Mouse (Mus musculus) kidney, adult 8-10 months (tissue): Measurements from ENCODE around the gene Gstm3.
"Not testable (repeated sequence)": the region's sequence is repeated elsewhere in the genome, so short reads cannot be mapped to it uniquely, and the experiment has no call there.

Experiments used
- DNase-seq, 2 experiments: peaks; one replicate each; pipeline ENCODE4 v3.0.0; 2022

Gstm3 gene

DNA sequence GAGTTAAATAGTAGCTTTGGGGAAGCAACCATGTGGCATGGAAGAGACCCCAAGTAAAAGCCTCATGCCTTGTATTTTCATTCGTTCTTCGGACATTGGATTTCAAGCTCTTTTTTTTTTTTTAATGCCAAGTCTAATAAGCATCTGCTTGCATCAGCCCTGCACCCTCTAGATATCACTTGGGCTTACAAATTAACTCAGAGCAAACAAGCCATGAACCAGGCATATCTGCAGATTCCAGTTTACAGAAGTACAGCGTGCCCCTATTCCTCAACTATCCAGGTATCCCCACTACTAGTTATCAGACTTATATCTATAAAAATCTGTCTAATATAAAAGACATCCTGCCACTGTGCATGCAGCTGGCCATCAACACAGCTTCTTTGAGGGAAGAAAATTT lies 3.0 kb upstream of the Gstm3 start:
- no peak for DNase-seq

DNA sequence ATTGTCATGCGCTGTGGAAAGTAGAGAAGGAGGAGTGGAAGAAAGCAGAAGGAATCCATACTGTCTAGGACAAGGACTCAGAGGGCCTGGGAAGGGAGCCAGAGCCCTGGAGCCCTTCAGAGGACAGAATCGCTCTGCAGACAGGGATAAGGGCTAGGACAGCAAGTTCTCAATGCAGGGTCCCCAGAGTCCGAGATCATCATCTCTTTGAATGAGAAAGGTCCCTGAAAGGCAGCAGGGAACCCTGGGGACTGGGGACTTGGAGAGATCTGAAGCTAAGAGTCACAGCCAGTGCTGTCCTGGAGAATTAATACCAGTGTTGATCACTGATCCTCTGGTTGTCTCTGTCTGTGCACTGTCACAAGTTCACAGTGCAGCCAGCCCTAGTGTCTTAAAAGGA lies 2.0 kb upstream of the Gstm3 start:
- not testable (repeated sequence) for DNase-seq

DNA sequence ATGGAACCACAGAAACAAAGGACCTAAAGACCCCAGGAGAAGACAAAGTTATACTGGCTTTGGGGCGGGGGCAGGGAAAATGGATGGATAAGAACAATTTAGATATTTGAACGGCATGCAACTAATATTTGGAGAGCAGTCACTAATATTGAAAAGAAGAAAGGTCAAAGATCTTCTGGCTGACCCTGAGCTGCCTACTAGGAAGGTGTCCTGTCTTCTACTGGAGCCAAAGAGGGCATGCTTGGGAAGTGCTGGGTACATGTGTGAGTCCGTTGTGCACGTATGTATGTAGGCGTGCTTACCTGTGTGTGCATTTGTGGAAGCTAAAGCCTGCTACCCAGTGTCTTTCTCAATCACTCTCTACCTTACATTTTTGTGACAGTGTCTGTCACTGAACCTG lies 2.5 kb downstream of the Gstm3 start:
- DNase-seq = no peak

DNA sequence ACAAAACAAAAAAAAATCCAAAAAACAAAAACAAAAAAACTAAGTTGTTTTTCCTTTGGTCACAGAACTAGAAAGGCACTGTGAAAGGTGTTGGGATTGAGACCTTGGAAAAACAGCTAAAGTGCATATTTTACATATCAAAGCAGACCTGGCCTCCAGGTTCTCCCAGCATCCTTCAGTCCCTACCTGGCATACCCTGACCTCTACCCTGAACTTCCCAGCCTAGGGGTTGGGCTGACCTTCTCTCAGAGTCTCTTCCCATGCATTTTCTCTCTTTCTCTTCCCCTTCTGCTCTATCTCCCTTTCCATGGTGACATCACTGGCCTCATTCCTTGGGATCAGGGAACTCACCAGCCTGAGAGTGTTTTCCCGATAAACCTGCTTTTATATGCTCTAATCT lies 3.5 kb downstream of the Gstm3 start:
- DNase-seq = no peak

DNA sequence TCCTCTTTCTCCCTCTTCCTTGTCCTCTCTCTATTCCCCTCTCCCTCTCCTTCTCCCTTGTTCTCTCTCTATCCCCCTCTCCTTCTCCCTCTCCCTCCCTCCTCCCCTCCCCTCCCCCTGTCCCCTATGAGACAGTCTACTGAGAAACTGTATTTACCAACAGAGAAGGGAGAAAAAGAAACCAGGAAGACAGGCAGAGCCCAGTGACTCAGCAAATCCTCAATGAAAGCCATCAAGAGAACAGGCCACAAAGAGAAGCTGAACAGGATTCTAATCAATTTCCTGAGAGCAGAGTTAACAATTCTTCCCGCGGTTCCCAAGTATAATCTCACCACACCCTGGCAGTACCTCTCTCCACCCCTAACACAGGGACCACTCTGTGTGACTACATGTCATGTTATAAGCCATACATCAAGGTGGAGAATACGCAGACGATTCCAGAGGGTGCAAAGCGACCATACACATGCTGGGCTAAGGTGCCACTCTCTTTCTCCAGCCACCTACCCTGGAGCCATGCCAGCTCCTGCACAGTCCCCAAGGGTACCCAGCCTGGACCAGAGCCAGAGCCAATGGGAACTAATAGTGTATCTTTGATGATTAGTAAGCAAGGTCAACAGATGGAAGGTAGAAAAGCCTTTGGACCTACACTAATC lies 4.3 kb downstream of the Gstm3 start:
- DNase-seq = no peak

DNA sequence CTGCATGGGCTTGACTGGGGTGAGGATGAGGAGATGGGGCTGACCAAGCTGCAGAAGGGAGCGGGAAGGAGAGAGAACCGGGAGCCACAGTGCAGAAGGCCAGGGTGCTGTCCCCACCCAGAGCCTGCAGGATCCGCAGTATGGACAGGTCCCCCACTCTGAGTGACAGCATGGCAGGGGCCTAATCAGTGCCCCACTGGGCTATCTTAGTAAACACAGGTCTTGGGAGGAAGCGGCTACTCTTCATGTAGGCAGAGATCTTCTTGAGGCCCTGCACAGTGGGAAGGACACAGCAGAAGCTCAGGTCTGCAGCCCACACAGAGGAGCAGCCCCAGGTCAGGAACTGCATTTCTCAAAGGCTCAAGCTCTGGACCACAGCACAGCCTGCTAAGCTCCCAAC lies 5.1 kb downstream of the Gstm3 start:
- DNase-seq = no peak

DNA sequence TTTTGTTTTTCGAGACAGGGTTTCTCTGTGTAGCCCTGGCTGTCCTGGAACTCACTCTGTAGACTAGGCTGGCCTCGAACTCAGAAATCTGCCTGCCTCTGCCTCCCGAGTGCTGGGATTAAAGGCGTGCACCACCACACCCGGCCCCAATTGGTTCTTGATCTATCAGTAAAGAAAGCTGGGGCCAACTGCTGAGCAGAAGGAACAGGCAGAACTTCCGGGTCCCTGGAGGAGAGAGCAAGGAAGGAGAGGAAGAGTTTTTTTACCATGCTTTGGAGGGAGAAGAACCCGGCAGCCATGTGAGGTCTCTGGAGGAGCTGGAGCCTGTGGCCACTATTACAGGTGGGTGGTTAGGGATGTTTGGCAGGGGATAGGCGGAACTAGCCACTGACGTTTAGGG lies 13.8 kb downstream of the Gstm3 start:
- not testable (repeated sequence) for DNase-seq

DNA sequence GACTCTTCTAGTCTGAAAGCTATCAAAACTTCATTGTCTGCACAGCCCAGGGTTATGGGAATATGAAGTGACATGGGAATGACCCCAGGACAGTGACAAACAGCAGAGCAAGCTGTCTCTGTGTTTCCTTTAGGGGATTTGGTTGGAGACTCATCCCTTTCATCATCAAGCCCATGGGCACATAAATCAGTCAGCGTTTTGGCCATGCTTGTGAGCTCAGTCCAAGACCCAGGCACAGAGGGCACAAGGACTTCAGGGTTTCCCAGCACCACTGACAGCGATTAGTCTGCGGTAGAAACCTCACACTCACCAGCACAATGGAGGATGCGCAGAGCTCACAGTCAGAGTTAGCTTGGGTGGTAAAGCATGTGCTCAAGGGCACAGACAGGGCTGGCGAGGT lies 15.2 kb downstream of the Gstm3 start:
- DNase-seq = no peak

DNA sequence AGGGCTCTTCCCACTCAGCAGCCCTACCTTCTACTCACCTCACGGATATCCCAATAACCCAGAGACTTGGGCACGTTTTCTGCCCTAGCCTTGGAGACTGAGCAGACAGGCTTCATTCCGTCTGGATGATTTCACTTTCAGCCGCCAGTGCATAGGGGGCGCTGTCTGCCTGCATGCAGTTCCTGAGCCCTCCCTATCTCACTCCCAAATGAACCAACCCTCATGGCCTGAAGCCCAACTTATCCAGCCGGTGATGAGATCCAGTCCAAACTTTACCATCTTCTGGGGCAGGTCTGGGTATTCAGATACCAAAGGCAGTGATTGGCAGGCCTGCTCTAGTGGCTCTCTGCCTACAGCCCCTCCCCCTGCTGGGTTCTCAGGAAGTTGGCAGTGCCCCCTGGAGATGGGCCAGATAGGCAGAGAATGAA lies 15.7 kb downstream of the Gstm3 start:
- peak; percentile 75 to 76 for DNase-seq

DNA sequence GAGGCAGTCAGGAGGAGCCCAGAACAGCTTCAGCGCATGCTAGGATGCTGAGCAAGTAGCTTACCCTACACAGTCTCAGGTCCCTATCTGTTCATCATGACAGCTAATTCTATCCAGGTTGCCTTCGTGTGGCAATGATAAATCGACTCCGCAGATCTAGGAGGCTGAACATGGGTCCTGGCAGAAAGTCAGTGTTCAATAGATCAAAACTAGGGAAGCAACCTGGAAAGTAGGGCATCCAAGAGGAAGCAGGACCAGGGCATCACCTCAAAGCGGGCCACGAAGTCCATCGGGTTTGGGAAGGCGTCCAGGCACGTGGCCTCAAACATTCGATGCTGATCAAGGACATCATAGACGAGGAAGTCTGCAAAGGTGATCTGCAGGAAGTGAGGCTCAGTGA lies 18.6 kb downstream of the Gstm3 start:
- DNase-seq = no peak

DNA sequence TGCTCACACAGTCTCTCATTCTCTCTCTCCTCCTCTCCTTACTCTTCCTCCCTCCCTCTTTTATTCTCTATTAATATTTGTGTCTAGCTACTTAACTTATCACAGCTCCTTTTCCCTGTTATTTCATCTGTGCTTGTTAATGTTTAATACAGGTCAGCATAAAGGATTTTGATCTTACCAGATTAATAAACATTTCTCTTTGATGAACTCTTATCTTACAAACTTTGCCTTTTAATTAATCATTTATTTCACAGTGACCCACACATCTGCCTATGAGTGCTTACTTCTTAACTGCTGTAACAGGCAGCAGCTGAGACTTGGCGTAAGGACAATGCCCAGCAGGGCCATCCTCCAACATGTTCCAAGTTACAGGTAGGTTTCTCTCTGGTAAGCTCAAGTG lies 19.6 kb downstream of the Gstm3 start:
- DNase-seq = not testable (repeated sequence)

DNA sequence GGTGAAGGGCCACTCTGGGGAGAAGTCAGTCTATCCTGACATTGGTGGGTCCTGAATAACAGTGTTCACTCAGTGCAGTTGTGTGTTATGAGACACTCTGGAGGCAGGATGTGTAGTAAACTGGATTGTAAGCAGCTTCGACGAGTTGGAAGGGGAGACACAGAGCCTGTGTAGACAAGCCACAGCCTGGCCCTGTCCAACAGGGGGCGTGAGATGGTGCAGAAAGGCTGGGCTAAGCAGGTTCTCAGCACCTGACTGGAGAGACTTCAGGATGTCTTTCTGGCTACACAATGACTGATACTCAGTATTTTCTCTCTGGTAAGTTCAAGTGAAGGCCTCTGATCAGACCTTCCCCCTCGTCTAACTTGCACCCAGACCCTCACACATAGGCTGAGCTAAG lies 23.4 kb downstream of the Gstm3 start:
- no peak for DNase-seq

DNA sequence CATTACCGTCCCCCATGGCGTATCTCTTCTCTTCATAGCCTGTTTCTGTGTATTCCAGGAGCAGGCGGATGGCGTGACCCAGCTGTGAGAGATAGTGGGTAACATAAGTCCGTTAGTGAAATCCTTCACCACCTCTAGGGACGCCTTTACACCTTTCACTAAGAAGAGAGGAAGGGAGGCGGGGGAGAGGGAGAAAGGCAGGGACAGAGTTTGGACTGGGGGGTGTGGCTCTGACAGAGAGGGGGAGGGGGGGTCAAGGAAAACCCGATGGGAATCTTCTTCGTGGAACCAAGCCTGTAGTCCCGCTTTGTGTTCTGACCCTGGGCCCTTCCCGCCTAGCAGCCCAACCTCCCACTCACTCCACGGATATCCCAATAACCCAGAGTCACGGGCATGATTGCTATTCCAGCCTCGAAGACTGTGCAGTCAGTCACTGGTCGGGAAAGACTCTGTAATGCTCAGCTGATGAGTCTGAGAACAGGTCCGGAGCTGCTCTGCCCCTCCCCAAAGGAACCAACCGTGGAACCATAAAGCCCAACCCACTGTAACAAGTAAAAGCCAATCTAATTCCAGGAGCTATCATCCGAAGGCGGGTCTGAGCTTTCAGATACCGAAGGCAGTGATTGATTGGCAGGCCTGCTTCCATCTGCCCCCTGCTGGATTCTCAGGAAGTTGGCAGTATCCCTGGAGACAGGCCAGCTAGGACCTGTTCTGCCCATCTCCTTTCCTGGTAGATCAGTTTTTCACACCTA lies 25.7 kb downstream of the Gstm3 start, which contains the start of gene Gstm6:
TSS of gene Gstm6 (minus strand) at position 511 of the 752 bp plus-strand sequence.
- DNase-seq = peak; percentile 52 to 67

DNA sequence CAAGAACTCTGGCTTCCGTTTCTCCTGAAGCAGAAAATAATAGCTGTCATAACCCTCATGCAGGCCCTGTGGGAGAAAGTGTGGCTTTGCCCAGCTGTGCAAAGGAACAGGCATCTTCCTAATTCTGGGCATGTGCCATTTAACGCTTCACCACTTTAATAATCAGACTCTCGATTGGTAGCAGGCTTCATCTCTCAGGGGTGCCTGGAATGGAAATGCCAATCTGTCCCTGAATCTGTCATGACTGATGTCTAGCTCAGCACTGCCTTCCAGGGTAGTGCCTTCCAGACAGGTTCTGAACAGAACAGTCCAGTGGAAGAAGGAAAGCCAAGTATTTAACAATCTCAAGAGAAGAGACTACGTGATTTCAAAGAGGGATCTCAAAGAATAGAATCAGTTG lies 27.8 kb downstream of the Gstm3 start:
- DNase-seq = no peak

DNA sequence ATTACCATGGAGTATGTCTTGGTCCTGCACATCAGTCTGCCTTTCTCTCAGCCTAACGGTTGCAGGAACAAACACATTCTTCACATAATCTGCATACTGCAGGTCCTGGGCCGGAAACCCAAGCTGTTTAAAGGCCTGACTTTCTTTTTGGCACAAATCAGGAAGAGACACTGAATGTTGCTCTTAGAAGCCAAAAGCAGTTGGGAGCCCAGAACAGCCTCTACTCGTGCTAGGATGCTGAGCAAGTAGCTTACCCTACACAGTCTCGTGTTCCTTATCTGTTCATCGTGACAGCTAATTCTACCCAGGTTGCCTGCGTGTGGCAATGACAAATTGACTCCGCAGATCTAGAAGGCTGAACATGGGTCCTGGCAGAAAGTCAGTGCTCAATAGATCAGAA lies 28.6 kb downstream of the Gstm3 start:
- no peak for DNase-seq

DNA sequence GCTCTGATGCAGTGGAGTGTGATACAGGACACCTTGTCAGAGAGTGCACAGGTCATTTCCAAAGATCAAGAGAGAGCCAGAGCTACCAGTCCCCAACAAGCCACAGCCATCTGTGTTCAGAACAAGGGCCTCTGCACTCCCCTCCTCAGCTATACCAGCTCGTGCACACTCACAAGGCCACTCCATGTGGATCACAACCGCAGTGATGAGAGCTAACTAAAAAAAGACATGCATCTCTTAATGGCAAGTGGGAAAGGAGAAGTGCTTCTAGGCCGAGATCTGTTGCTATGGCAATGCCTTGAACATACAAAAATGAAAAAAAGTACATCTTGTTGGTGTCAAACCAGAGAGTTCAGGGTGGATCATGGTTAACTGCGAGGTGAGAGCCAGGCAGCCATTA lies 29.3 kb downstream of the Gstm3 start:
- no peak for DNase-seq

DNA sequence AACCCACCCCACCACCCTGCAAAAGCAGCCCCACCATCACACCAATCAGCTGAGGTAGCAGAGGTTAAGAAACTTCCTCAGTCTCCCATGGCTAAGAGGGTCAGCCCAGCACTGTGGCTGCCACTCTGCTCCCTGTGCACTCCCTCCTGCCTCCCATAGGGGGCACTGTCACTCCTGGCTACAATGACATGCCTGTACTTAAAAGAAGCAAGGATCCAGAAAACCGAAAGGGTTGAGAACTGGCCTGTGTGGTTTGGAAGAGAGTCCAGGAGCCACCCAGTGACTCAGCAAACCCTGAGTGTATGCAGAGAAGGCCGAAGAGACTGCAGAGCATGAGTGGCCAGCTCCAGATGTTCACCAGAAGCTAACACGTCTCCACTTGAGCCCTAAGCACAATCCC lies 29.7 kb downstream of the Gstm3 start:
- peak; percentile 67 to 79 for DNase-seq

DNA sequence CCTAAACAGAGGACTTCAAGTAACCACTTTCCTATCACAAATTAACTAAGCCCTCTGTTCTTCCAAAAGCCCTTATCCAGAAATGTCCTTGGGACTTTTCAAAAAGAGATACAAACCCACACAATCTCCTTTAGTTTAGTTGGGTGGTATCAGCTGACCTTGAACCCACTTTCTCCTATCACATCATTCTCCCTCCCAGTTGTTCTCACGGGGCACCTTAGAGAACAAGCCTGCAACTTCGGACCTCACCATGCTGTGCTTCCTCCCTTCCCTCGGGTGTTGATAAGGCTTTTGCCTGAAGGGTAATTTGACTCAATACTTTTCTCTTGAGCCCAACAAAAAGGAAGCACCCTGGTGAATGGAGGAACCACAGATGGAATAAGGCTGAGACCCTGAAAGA lies 33.2 kb downstream of the Gstm3 start:
- DNase-seq = no peak

DNA sequence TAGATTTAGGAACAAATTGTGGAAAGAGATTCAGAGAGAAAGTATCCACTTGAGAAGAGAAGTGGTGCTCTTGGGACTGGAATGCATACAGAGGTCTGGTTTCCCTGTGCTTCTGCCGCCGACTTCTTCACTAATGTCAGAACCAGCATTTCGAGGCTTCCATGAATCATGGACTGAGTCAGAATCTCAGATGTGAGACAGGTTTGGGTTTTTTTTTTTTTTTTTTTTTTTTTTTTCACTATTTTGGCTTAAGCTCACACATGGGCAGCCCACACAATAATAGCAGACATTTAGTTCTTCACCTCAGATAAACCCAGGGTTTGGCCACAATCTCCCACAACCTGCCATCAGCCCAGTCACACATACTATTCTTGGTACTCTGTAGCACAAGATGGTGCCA lies 33.8 kb downstream of the Gstm3 start:
- DNase-seq = no peak

DNA sequence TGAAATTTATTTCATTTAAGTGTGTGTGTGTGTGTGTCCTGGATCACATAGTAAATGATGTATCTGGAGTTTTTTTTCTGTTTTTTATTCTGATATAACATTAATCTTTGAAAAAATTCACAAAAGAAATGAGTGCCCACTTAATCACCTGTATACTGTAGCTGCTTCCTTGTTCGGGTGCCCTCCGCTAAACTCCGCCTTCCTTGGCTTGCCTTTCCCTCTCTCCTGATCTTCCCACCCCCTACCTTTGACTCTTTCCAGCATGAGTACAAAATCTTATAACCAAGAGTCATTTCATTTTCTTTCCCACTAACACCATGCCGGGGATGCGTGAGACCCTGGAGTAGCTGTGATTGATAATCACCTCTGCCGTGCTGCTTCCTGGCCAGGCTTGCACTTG lies 37.0 kb downstream of the Gstm3 start:
- DNase-seq = peak; percentile 51 to 54

DNA sequence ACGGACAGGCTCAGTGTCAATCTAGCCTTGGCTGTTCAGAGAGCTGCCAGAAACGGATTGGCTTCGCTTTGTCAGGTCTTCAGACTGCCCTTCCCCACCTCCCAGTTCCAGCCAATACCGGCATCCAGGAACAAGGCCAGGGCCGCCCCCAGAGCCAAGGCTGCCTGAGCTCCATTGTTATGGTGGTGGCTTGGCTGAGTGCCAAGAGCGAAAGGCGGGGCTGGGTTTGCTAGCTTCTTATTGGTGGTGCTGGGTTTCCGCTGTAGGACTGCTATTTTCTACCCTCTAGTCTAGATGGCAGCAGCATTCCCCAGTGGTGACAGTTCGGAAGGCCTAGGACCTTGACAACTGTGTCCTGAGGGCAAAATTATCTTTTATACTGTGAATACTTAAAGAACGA lies 37.4 kb downstream of the Gstm3 start, which contains the start of gene Gstm7:
TSS of gene Gstm7 (minus strand) at position 148 of the 400 bp plus-strand sequence.
- peak; percentile 99 for DNase-seq

DNA sequence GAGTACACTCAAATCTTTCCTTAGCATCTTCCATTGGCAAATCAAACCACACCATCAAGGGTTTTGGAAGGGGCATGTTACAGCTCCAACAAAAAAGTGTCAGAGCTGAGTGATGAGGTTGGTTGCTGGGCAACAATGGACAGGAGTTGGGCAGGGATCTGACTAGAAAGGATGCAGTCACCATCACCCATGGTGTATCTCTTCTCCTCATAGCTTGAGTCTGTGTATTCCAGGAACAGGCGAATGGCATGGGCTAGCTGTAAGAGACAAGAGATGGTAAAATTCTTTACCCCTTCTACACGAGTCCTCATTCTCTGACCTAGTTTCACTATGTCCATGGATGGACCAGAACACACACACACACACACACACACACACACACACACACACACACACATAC lies 37.9 kb downstream of the Gstm3 start:
- no peak for DNase-seq

DNA sequence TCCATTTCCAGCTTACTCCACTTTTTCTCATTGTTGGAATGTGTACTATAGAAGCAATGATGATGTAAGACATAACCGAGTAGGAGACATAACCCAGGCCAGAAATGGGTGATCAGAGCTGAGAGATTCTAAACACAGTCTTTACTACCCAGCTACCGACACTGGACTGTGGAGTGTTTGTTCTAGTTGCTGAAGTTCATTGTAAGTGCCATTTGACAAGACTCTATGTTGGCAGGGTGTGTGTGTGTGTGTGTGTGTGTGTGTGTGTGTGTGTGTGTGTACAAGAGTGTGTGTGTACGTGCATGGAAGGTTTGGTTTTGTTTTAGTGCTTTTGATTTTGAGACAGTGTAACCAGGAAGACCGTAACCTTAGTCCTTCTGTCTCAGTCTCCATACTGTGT lies 39.4 kb downstream of the Gstm3 start:
- DNase-seq = no peak

DNA sequence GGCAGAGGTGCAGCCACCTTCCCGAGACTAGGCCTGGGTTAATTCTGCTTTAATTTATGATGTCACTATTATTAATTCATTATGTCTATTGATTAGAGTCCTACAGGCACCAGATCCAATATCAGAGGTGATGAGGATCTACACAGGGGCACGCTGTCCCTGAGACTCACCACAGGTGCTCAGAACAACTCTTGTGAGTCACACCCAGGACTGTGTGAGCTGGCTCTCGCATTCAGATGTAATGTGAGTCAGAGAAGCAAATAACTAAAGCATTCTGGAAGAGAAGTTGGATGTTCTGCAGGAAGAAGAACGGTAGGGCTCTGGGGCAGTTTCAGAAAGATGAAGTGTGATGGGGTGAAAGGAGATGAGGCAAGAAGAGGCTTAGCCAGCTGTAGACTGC lies 39.8 kb downstream of the Gstm3 start:
- no peak for DNase-seq

DNA sequence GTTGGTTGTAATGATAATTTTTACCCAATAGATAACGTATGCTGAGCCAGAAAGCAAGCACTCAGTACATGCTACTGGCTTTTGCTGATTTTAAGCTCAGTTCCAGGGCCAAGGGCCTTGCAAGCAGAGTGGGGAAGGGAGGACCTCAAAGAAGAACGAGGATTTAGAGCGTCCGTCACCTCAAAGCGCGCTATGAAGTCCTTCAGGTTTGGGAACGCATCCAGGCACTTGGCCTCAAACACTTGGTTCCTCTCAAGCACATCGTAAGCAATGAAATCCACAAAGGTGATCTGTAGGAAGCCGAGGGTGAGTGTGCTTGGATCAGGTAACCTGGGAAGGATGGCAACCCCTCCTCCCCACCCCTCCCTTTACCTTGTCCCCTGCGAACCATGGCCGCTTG lies 40.4 kb downstream of the Gstm3 start:
- no peak for DNase-seq
